Mouse (Mus musculus) right cerebral cortex, postnatal 4 days (tissue): ENCODE data around the gene Armc10.
"Not testable (repeated sequence)": the region's sequence is repeated elsewhere in the genome, so short reads cannot be mapped to it uniquely, and the experiment has no call there.

Experiments
- DNase-seq: peaks from one replicate; pipeline ENCODE4 v3.0.0-alpha.2; 2022

The Armc10 gene

GRCm38 (mm10) chr5:21669307-21669706, 23.7 kb downstream of the Armc10 start:
- DNase-seq = no peak

GRCm38 (mm10) chr5:21672812-21673635, 27.4 kb downstream of the Armc10 start:
- DNase-seq = no peak

GRCm38 (mm10) chr5:21673742-21674141, 28.1 kb downstream of the Armc10 start:
- DNase-seq = no peak

GRCm38 (mm10) chr5:21675019-21675418, 29.4 kb downstream of the Armc10 start:
- DNase-seq = no peak

- no peak for DNase-seq
Measured at GRCm38 (mm10) chr5:21675494-21675893, 29.9 kb downstream of the Armc10 start.

GRCm38 (mm10) chr5:21677939-21678338, 32.3 kb downstream of the Armc10 start:
- no peak for DNase-seq

- DNase-seq = no peak
Measured at GRCm38 (mm10) chr5:21678363-21678762, 32.8 kb downstream of the Armc10 start.

- no peak for DNase-seq
Measured at GRCm38 (mm10) chr5:21680029-21680428, 34.4 kb downstream of the Armc10 start.

GRCm38 (mm10) chr5:21680940-21681339, 35.3 kb downstream of the Armc10 start:
- no peak for DNase-seq

- no peak for DNase-seq
Measured at GRCm38 (mm10) chr5:21683811-21684210, 38.2 kb downstream of the Armc10 start.

GRCm38 (mm10) chr5:21685001-21685400, 39.4 kb downstream of the Armc10 start:
- DNase-seq = no peak

GRCm38 (mm10) chr5:21687042-21687441, 41.4 kb downstream of the Armc10 start:
- DNase-seq = no peak

GRCm38 (mm10) chr5:21692230-21692629, 46.6 kb downstream of the Armc10 start:
- DNase-seq = no peak

- DNase-seq = no peak
Measured at GRCm38 (mm10) chr5:21693372-21693870, 47.8 kb downstream of the Armc10 start.

- DNase-seq = no peak
Measured at GRCm38 (mm10) chr5:21694854-21695490, 49.4 kb downstream of the Armc10 start.

- not testable (repeated sequence) for DNase-seq
Measured at GRCm38 (mm10) chr5:21699555-21699954, 53.9 kb downstream of the Armc10 start.

- DNase-seq = no peak
Measured at GRCm38 (mm10) chr5:21700272-21700821, 54.7 kb downstream of the Armc10 start.

GRCm38 (mm10) chr5:21700934-21701333, 55.3 kb downstream of the Armc10 start:
- no peak for DNase-seq

GRCm38 (mm10) chr5:21701351-21702008, 55.9 kb downstream of the Armc10 start, which contains the start of gene Napepld:
Napepld (minus strand) TSS chr5:21701396.
- peak; percentile 96 for DNase-seq

GRCm38 (mm10) chr5:21702009-21702364, 56.4 kb downstream of the Armc10 start:
- DNase-seq = no peak

- no peak for DNase-seq
Measured at GRCm38 (mm10) chr5:21702873-21703475, 57.4 kb downstream of the Armc10 start.

- DNase-seq = no peak
Measured at GRCm38 (mm10) chr5:21703708-21704107, 58.1 kb downstream of the Armc10 start.

- no peak for DNase-seq
Measured at GRCm38 (mm10) chr5:21706546-21706945, 60.9 kb downstream of the Armc10 start.
